Mouse (Mus musculus) lung, postnatal 25 days (tissue): Measurements from ENCODE around the gene Ltbr.

Source experiments
- DNase-seq: peaks from one replicate; pipeline ENCODE4 v3.0.0; 2022; ENCODE audit warnings: low spot score

Ltbr gene

GRCm38 (mm10) chr6:125313546-125314230 is at the start of gene Ltbr:
Gene Ltbr (minus strand): TSS chr6:125313885.
- DNase-seq = peak; percentile 91

- DNase-seq = no peak
Observed at GRCm38 (mm10) chr6:125363021-125363420, 49.3 kb upstream of the Ltbr start.

GRCm38 (mm10) chr6:125361467-125362291 is 48.0 kb upstream of the Ltbr start:
- no peak for DNase-seq

GRCm38 (mm10) chr6:125360846-125361245 is 47.2 kb upstream of the Ltbr start:
- no peak for DNase-seq

- no peak for DNase-seq
Observed at GRCm38 (mm10) chr6:125359999-125360398, 46.3 kb upstream of the Ltbr start.

GRCm38 (mm10) chr6:125357334-125357733 is 43.6 kb upstream of the Ltbr start:
- DNase-seq = no peak

GRCm38 (mm10) chr6:125356264-125356663 is 42.6 kb upstream of the Ltbr start:
- DNase-seq = no peak

GRCm38 (mm10) chr6:125355197-125355741 is 41.6 kb upstream of the Ltbr start:
- no peak for DNase-seq

- peak; percentile 81 for DNase-seq
Observed at GRCm38 (mm10) chr6:125354352-125355151, 40.9 kb upstream of the Ltbr start.

- no peak for DNase-seq
Observed at GRCm38 (mm10) chr6:125353655-125354054, 40.0 kb upstream of the Ltbr start.

- DNase-seq = no peak
Observed at GRCm38 (mm10) chr6:125353221-125353620, 39.5 kb upstream of the Ltbr start.

GRCm38 (mm10) chr6:125352811-125353210 is 39.1 kb upstream of the Ltbr start:
- DNase-seq = no peak

GRCm38 (mm10) chr6:125352046-125352384 is 38.3 kb upstream of the Ltbr start:
- DNase-seq = no peak

GRCm38 (mm10) chr6:125351368-125352045 is 37.8 kb upstream of the Ltbr start:
- DNase-seq = no peak

- no peak for DNase-seq
Observed at GRCm38 (mm10) chr6:125350995-125351324, 37.3 kb upstream of the Ltbr start.

- DNase-seq = no peak
Observed at GRCm38 (mm10) chr6:125350231-125350994, 36.7 kb upstream of the Ltbr start.

GRCm38 (mm10) chr6:125349575-125350230 is 36.0 kb upstream of the Ltbr start:
- peak; percentile 79 for DNase-seq

- DNase-seq = no peak
Observed at GRCm38 (mm10) chr6:125348721-125349574, 35.3 kb upstream of the Ltbr start, which contains the start of gene Tnfrsf1a. Gene Tnfrsf1a (plus strand): TSS chr6:125349362.

GRCm38 (mm10) chr6:125346029-125346428 is 32.3 kb upstream of the Ltbr start:
- DNase-seq = no peak

GRCm38 (mm10) chr6:125345625-125346024 is 31.9 kb upstream of the Ltbr start:
- DNase-seq = no peak
